Mouse (Mus musculus): ENCODE data around the gene Hps4. TPM values are rescaled to one million over a fixed set of nuclear protein-coding genes. Genes with fewer than 3 reads are reported as not detected.

The Hps4 gene
- total and polyA plus RNA-seq, 2 experiments from 2014 or later, result 12.5 to 13.5 TPM

GRCm38 (mm10) chr5:112384805-112385472 lies 42.1 kb downstream of the Hps4 start:
- Histone ChIP-seq H3K4me1 (ENCODE audit: control insufficient read depth, insufficient read depth) (no peaks in the 10 kb centered on the region), H3K4me2 (ENCODE audit: low read depth, low read length) (no peak overlapping the region), H3K36me3 (replicated peaks; ENCODE audit: control insufficient read depth, insufficient read depth, low read length) (no peaks in the 10 kb centered on the region), H3K27ac (ENCODE audit: low read depth) (no peak overlapping the region), H3K9ac (replicated peaks; ENCODE audit: low read depth, low read length) (no peak overlapping the region), H3K4me3 (ENCODE audit: low read depth, low read length) (no peak overlapping the region), H3K27me3 (ENCODE audit: control insufficient read depth, insufficient read depth, low read length) (peaks cover 17% of the 10 kb centered on the region), H3K9me3 (replicated peaks; ENCODE audit: control insufficient read depth, low read length) (no peaks in the 10 kb centered on the region)
- WGBS, result 80% methylated on average over 13 of the region's 13 CpGs
- ATAC-seq (ENCODE audit: insufficient read depth, low read depth) (no peak), DNase-seq (ENCODE audit: low spot score) (no peak)
- no peak for TF ChIP-seq EP300 (IDR thresholded peaks at IDR 0.05; ENCODE audit: low read depth)
- TF ChIP-seq CTCF (IDR thresholded peaks at IDR 0.05; ENCODE audit: low read depth), result no peak

- no peak overlapping the region for H3K27ac ChIP-seq (ENCODE audit: low read depth)
- no peak overlapping the region for H3K9ac ChIP-seq (replicated peaks; ENCODE audit: low read depth, low read length)
- TF ChIP-seq CTCF (IDR thresholded peaks at IDR 0.05; ENCODE audit: low read depth) (no peak), EP300 (IDR thresholded peaks at IDR 0.05; ENCODE audit: low read depth) (no peak)
- no peak for DNase-seq (ENCODE audit: low spot score)
- no peaks in the 10 kb centered on the region for H3K9me3 ChIP-seq (replicated peaks; ENCODE audit: control insufficient read depth, low read length)
- H3K4me3 ChIP-seq (ENCODE audit: low read depth, low read length), result no peak overlapping the region
- ATAC-seq (ENCODE audit: insufficient read depth, low read depth), result no peak
- 67% methylated on average over 2 of the region's 2 CpGs for WGBS
- no peak overlapping the region for H3K4me2 ChIP-seq (ENCODE audit: low read depth, low read length)
- no peaks in the 10 kb centered on the region for H3K36me3 ChIP-seq (replicated peaks; ENCODE audit: control insufficient read depth, insufficient read depth, low read length)
- H3K27me3 ChIP-seq (ENCODE audit: control insufficient read depth, insufficient read depth, low read length), result peaks cover 27% of the 10 kb centered on the region
- no peaks in the 10 kb centered on the region for H3K4me1 ChIP-seq (ENCODE audit: control insufficient read depth, insufficient read depth)
These were observed 43.1 kb downstream of the Hps4 start for GRCm38 (mm10) chr5:112385973-112386372.

DNA sequence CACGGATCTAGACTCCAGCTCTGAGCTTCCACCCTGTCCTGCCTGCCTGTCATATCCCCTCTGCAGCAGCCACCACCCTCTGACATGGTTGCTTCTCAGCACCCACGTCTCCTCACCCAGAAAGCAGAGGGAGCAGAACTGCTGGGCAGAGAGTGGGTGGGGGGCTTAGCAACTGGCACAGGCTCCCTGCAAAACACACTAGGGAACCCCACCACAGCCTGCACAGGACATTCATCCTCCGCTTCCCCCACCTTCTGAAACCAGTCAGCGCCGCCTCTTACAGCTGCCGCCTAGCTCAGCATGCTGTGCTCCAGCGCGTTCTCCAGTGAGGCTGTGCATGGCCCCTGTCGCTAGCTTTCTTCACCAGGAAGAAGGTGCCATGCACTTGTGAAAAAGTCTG lies 46.5 kb downstream of the Hps4 start:
- TF ChIP-seq CTCF (IDR thresholded peaks at IDR 0.05; ENCODE audit: low read depth) (no peak), EP300 (IDR thresholded peaks at IDR 0.05; ENCODE audit: low read depth) (no peak)
- Histone ChIP-seq H3K4me3 (ENCODE audit: low read depth, low read length) (no peak overlapping the region), H3K36me3 (replicated peaks; ENCODE audit: control insufficient read depth, insufficient read depth, low read length) (no peaks in the 10 kb centered on the region), H3K27me3 (ENCODE audit: control insufficient read depth, insufficient read depth, low read length) (peaks cover 61% of the 10 kb centered on the region), H3K4me1 (ENCODE audit: control insufficient read depth, insufficient read depth) (no peaks in the 10 kb centered on the region), H3K4me2 (ENCODE audit: low read depth, low read length) (no peak overlapping the region), H3K27ac (ENCODE audit: low read depth) (no peak overlapping the region), H3K9ac (replicated peaks; ENCODE audit: low read depth, low read length) (no peak overlapping the region), H3K9me3 (replicated peaks; ENCODE audit: control insufficient read depth, low read length) (no peaks in the 10 kb centered on the region)
- 71% methylated on average over 9 of the region's 9 CpGs for WGBS
- DNase-seq (ENCODE audit: low spot score) (no peak), ATAC-seq (ENCODE audit: insufficient read depth, low read depth) (no peak)

DNA sequence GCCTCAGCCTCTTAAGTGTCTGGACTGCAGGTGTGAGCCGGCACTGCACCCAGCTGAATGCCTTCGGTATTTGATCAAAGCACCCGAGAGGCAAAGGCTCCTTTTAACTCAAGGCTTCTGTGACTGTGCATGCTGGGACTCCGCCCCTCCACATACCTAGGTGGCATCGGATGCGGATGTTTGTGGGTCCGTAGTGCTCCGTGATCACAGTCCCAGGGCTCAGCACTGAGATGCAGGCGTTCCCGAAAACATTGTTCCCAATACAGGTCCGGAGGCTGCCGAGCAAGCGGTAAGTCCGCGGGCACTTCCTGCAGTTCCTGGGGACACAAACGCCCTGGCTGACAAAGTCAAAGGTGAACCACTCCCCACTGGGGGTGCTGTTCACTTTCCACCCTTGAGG lies 48.1 kb downstream of the Hps4 start:
- no peak overlapping the region for H3K27ac ChIP-seq (ENCODE audit: low read depth)
- TF ChIP-seq EP300 (IDR thresholded peaks at IDR 0.05; ENCODE audit: low read depth) (no peak), CTCF (IDR thresholded peaks at IDR 0.05; ENCODE audit: low read depth) (no peak)
- no peak overlapping the region for H3K4me2 ChIP-seq (ENCODE audit: low read depth, low read length)
- DNase-seq (ENCODE audit: low spot score) (no peak), ATAC-seq (ENCODE audit: insufficient read depth, low read depth) (no peak)
- H3K27me3 ChIP-seq (ENCODE audit: control insufficient read depth, insufficient read depth, low read length), result peaks cover 77% of the 10 kb centered on the region
- H3K4me1 ChIP-seq (ENCODE audit: control insufficient read depth, insufficient read depth), result no peaks in the 10 kb centered on the region
- no peaks in the 10 kb centered on the region for H3K36me3 ChIP-seq (replicated peaks; ENCODE audit: control insufficient read depth, insufficient read depth, low read length)
- WGBS, result 43% methylated on average over 16 of the region's 16 CpGs
- no peaks in the 10 kb centered on the region for H3K9me3 ChIP-seq (replicated peaks; ENCODE audit: control insufficient read depth, low read length)
- no peak overlapping the region for H3K9ac ChIP-seq (replicated peaks; ENCODE audit: low read depth, low read length)
- H3K4me3 ChIP-seq (ENCODE audit: low read depth, low read length), result no peak overlapping the region

DNA sequence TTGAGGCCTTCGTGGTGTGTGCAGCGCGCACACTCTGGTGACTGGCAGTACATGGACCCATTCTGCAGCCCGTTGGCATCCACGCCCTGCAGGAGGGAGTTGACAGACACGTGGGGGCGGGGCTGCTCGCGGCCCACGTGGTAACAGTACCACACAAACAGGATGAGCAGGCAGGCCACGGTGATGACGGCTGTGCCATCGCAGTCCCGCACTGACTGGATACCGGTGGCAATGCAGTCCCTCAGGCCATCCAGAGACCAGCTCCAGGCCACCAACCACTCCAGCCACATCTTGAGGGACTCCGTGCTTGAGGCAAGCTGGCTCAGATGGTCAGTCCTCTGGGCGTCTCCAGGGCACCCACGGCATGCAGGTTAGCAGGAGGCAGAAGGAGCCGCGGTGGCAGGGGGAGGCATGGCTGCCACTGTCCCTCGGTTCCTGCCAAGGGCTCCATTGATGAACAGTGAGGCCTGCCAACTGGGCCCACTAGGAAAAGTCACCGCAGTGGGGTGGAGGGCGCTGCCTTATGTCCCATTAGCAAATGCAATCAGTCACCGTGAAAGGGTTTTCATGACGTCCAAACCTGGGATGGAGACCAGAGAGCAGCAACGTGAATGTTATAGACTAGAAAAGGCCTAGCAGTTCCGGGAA lies 48.9 kb downstream of the Hps4 start:
- ATAC-seq (ENCODE audit: insufficient read depth, low read depth), result no peak
- Histone ChIP-seq H3K9ac (replicated peaks; ENCODE audit: low read depth, low read length) (no peak overlapping the region), H3K4me1 (ENCODE audit: control insufficient read depth, insufficient read depth) (no peaks in the 10 kb centered on the region), H3K4me2 (ENCODE audit: low read depth, low read length) (no peak overlapping the region), H3K27me3 (ENCODE audit: control insufficient read depth, insufficient read depth, low read length) (peaks cover 85% of the 10 kb centered on the region), H3K36me3 (replicated peaks; ENCODE audit: control insufficient read depth, insufficient read depth, low read length) (no peaks in the 10 kb centered on the region), H3K4me3 (ENCODE audit: low read depth, low read length) (no peak overlapping the region), H3K9me3 (replicated peaks; ENCODE audit: control insufficient read depth, low read length) (no peaks in the 10 kb centered on the region), H3K27ac (ENCODE audit: low read depth) (no peak overlapping the region)
- WGBS, result 61% methylated on average over 27 of the region's 27 CpGs
- TF ChIP-seq EP300 (IDR thresholded peaks at IDR 0.05; ENCODE audit: low read depth) (no peak), CTCF (IDR thresholded peaks at IDR 0.05; ENCODE audit: low read depth) (no peak)
- DNase-seq (ENCODE audit: low spot score), result no peak

Data from heart, postnatal 0 days (tissue).